Mouse (Mus musculus) subcutaneous adipose tissue, adult 2 months (tissue): ENCODE results near the gene 1700025F22Rik. TPM values are rescaled to one million over a fixed set of nuclear protein-coding genes. Genes with fewer than 3 reads are reported as not detected.

Experiments
- polyA plus RNA-seq: library from polyadenylated mRNA; depleted of rRNA; stranded (reverse); fragments of >200 nt; gene quantifications from 2 replicates; pipeline ENCODE4 v1.2.3, GENCODE M21; 2012; ENCODE audit warnings: low replicate concordance; rRNA removed

1700025F22Rik gene
- polyA plus RNA-seq: not detected in 2 replicates

DNA sequence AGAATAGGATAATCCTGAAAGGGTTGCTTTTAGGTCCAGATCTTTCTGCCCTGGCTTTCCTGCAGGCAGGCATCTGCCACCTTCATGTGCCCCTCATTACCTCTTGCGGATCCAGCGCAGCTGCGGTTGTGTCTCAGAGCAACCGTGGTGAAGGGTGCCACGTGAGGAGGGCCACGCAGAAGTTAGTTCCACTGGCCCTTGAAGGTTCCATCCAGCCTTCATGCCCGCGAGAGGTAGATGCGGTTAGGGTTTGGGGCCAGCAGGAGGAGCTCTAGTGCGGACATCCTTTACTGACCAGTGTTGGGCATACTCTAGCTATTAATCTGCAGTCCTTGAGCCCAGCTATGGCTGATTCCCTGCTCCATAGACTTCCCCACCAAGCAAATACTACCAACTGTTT lies at the start of gene 1700025F22Rik:
Gene 1700025F22Rik, minus strand, starts transcription at position 149 of the 400 bp plus-strand sequence.

DNA sequence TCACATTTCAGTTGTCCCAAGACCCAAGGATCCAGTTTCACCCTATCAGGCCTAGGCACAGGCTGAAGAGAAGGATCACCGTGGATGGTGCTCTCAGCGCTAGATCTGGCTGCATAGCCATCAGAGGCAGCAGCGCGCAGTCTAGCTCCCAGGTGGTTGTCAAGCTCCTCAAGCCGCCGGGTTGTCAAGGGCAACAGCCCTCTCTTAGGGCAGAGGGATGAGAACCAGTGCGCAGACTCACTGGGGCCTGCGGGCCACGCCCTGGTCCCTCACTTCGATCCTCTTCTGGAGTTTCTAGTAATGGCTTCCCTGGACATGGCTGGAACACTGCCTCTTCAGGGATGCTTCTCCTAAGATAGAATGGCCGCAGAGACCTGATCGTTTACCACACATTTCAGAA lies 31.4 kb upstream of the 1700025F22Rik start, which contains the start of gene Ms4a13:
Gene Ms4a13, minus strand, starts transcription at position 192 of the 400 bp plus-strand sequence.

DNA sequence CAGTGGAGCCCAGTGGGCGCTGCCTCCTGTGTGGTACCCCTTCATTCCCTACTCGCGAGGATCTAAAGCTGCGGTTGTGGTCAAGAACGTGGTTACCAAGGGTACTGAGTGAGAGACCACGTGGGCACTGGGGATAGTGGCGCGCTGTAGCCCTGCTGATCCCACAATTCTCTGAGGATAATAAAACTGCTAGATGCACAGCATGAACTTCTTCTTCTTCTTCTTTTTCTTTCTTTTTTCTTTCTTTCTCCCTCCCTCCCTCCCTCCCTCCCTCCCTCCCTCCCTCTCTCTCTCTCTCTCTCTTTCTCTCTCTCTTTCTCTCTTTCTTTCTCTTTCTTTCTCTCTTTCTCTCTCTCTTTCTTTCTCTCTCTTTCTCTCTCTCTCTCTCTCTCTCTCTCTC lies 34.3 kb downstream of the 1700025F22Rik start, which contains the start of gene 1700017D01Rik:
Gene 1700017D01Rik, minus strand, starts transcription at position 101 of the 400 bp plus-strand sequence.

Other genes starting within 250 kb of the 1700025F22Rik start
- 0.22 TPM in 1 of 2 replicates, not detected in the other for gene Zp1, start 244.7 kb downstream of the 1700025F22Rik start, polyA plus RNA-seq
- gene Ptgdr2, start 228.2 kb downstream of the 1700025F22Rik start, polyA plus RNA-seq: 0.16 and 13.9 TPM in 2 replicates
- gene Ccdc86, start 216.1 kb downstream of the 1700025F22Rik start, polyA plus RNA-seq: 6.0 and 10.1 TPM in 2 replicates
- gene Ms4a10, start 190.7 kb downstream of the 1700025F22Rik start, polyA plus RNA-seq: 0.50 TPM in 1 of 2 replicates, not detected in the other
- 0.10 TPM in 1 of 2 replicates, not detected in the other for gene Ms4a15, start 172.1 kb downstream of the 1700025F22Rik start, polyA plus RNA-seq
- not detected in 2 replicates for gene Ms4a18, start 147.3 kb downstream of the 1700025F22Rik start, polyA plus RNA-seq
- gene Ms4a8a, start 84.2 kb downstream of the 1700025F22Rik start, polyA plus RNA-seq: 4.3 and 6.3 TPM in 2 replicates
- gene 1700017D01Rik, start 34.4 kb downstream of the 1700025F22Rik start, polyA plus RNA-seq: not detected in 2 replicates
- not detected in 2 replicates for gene Ms4a13, start 31.4 kb upstream of the 1700025F22Rik start, polyA plus RNA-seq
- not detected in 2 replicates for gene Ms4a12, start 67.1 kb upstream of the 1700025F22Rik start, polyA plus RNA-seq
- 0.10 and 0.34 TPM in 2 replicates for gene Ms4a1, start 100.9 kb upstream of the 1700025F22Rik start, polyA plus RNA-seq
- not detected in 2 replicates for gene Ms4a5, start 118.6 kb upstream of the 1700025F22Rik start, polyA plus RNA-seq
- gene Ms4a14, start 149.1 kb upstream of the 1700025F22Rik start, polyA plus RNA-seq: 0.90 and 0.93 TPM in 2 replicates
- 3.7 and 19.3 TPM in 2 replicates for gene Ms4a7, start 170.8 kb upstream of the 1700025F22Rik start, polyA plus RNA-seq
- gene Ms4a4a, start 210.2 kb upstream of the 1700025F22Rik start, polyA plus RNA-seq: 1.6 and 3.1 TPM in 2 replicates
- 0.42 and 4.8 TPM in 2 replicates for gene Ms4a4c, start 239.4 kb upstream of the 1700025F22Rik start, polyA plus RNA-seq